Mouse (Mus musculus) spleen, adult 2 months (tissue): ENCODE results near the gene Sctr. TPM values are rescaled to one million over a fixed set of nuclear protein-coding genes. Genes with fewer than 3 reads are reported as not detected.

Experiments used
- DNase-seq, 2 experiments: peaks; one replicate each; pipeline versions ENCODE4 v3.0.0 to v3.0.0-alpha.2; 2012 to 2021; ENCODE audit warnings: low spot score in 2 of 2, low read depth in 1 of 2
- H3K27ac ChIP-seq: fragments of 200-500 bp; 2 replicates; pipeline ENCODE4 v1.5.1; 2012; ENCODE audit warnings: low read length, inconsistent platforms; ENCODE audit not compliant: insufficient read depth
- H3K27me3 ChIP-seq: fragments of 200-500 bp; 2 replicates; pipeline ENCODE4 v1.6.1; 2012; ENCODE audit warnings: mild to moderate bottlenecking, moderate library complexity, low read length, inconsistent platforms; ENCODE audit not compliant: control insufficient read depth, insufficient read depth
- H3K36me3 ChIP-seq: fragments of 200-500 bp; 2 replicates; pipeline ENCODE4 v1.6.1; 2012; ENCODE audit warnings: mild to moderate bottlenecking, low read length, inconsistent platforms; ENCODE audit not compliant: control insufficient read depth, insufficient read depth
- H3K4me1 ChIP-seq: fragments of 200-500 bp; 2 replicates; pipeline ENCODE4 v1.6.1; 2011; ENCODE audit warnings: inconsistent platforms; ENCODE audit not compliant: control insufficient read depth, insufficient read depth, insufficient read length
- H3K4me3 ChIP-seq: fragments of 200-500 bp; 2 replicates; pipeline ENCODE4 v1.5.1; 2011; ENCODE audit warnings: mild to moderate bottlenecking, inconsistent platforms; ENCODE audit not compliant: insufficient read depth, insufficient read length; ENCODE audit errors: extremely low read depth
- CTCF ChIP-seq: fragments of 200-500 bp; IDR thresholded peaks from 2 replicates; pipeline ENCODE4 v1.5.1; 2011; ENCODE audit warnings: mild to moderate bottlenecking, inconsistent platforms; ENCODE audit not compliant: insufficient read depth, insufficient read length, insufficient replicate concordance; ENCODE audit errors: extremely low read depth
- POLR2A ChIP-seq: fragments of 200-500 bp; IDR thresholded peaks from 2 replicates; pipeline ENCODE4 v1.6.1; 2011; ENCODE audit warnings: low read depth, low read length, inconsistent platforms
- WGBS: fragments of 180-500 bp; shearing (Covaris S2); methylation state at CpG from one replicate; pipeline ENCODE4 v1.1.7; 2018; 5-methylcytosine and 5-hydroxymethylcytosine counted together
- polyA plus RNA-seq: library from polyadenylated mRNA; depleted of rRNA; stranded (reverse); fragments of >200 nt; gene quantifications from 2 replicates; pipeline ENCODE4 v1.2.3, GENCODE M21; 2012

The Sctr gene
- polyA plus RNA-seq, 1 experiment = 0.08 TPM

GRCm38 (mm10) chr1:119975141-119975540 lies 31.6 kb upstream of the Sctr start:
- no peak overlapping the region for H3K4me3 ChIP-seq
- no peak overlapping the region for H3K27ac ChIP-seq
- no peaks in the 10 kb centered on the region for H3K36me3 ChIP-seq
- TF ChIP-seq POLR2A = no peak
- TF ChIP-seq CTCF = no peak
- H3K4me1 ChIP-seq = no peaks in the 10 kb centered on the region
- DNase-seq = no peak
- H3K27me3 ChIP-seq = no peaks in the 10 kb centered on the region
- WGBS = 82% methylated on average over 4 of the region's 4 CpGs

- no peak overlapping the region for H3K27ac ChIP-seq
- DNase-seq = no peak
- no peaks in the 10 kb centered on the region for H3K4me1 ChIP-seq
- no peaks in the 10 kb centered on the region for H3K27me3 ChIP-seq
- no peak overlapping the region for H3K4me3 ChIP-seq
- 86% methylated on average over 5 of the region's 5 CpGs for WGBS
- no peaks in the 10 kb centered on the region for H3K36me3 ChIP-seq
- TF ChIP-seq CTCF (no peak), POLR2A (no peak)
Measured at GRCm38 (mm10) chr1:119986555-119986954, 20.1 kb upstream of the Sctr start.

GRCm38 (mm10) chr1:119996798-119997581 lies 9.7 kb upstream of the Sctr start, which contains the start of gene Cfap221:
Gene Cfap221 (minus strand): TSS chr1:119997234.
- no peak for TF ChIP-seq CTCF
- no peak for TF ChIP-seq POLR2A
- H3K27me3 ChIP-seq = no peaks in the 10 kb centered on the region
- H3K27ac ChIP-seq = no peak within 1 kb of the TSS
- 7% methylated on average over 30 of the region's 30 CpGs for WGBS
- no peak within 1 kb of the TSS; the same call in 1 of the 2 replicates for H3K4me3 ChIP-seq
- peak in 1 of 2 experiments; percentile 4 for DNase-seq
- H3K4me1 ChIP-seq = no peaks in the 10 kb centered on the region
- H3K36me3 ChIP-seq = no peaks in the 10 kb centered on the region

GRCm38 (mm10) chr1:119997644-119998043 lies 9.1 kb upstream of the Sctr start:
- H3K27ac ChIP-seq = no peak overlapping the region
- H3K27me3 ChIP-seq = no peaks in the 10 kb centered on the region
- H3K4me1 ChIP-seq = no peaks in the 10 kb centered on the region
- no peaks in the 10 kb centered on the region for H3K36me3 ChIP-seq
- no peak overlapping the region for H3K4me3 ChIP-seq
- WGBS = 57% methylated on average over 5 of the region's 5 CpGs
- TF ChIP-seq POLR2A = no peak
- TF ChIP-seq CTCF = no peak
- no peak for DNase-seq

GRCm38 (mm10) chr1:120007851-120008588 lies 1.3 kb downstream of the Sctr start:
- Histone ChIP-seq H3K27me3 (peaks cover 3% of the 10 kb centered on the region; the same call in 1 of the 2 replicates), H3K36me3 (no peaks in the 10 kb centered on the region), H3K4me3 (no peak overlapping the region), H3K27ac (no peak overlapping the region), H3K4me1 (no peaks in the 10 kb centered on the region)
- DNase-seq = no peak
- WGBS = 50% methylated on average over 11 of the region's 11 CpGs
- TF ChIP-seq POLR2A (no peak), CTCF (no peak)

- TF ChIP-seq POLR2A (no peak), CTCF (no peak)
- WGBS = 85% methylated on average over 12 of the region's 12 CpGs
Measured at GRCm38 (mm10) chr1:120012638-120013037, 5.9 kb downstream of the Sctr start.

GRCm38 (mm10) chr1:120013111-120013510 lies 6.4 kb downstream of the Sctr start:
- TF ChIP-seq CTCF (peak; percentile 43; the same call in 1 of the 2 replicates), POLR2A (no peak)
- Histone ChIP-seq H3K4me3 (no peak overlapping the region), H3K27me3 (no peaks in the 10 kb centered on the region), H3K27ac (no peak overlapping the region), H3K4me1 (no peaks in the 10 kb centered on the region), H3K36me3 (no peaks in the 10 kb centered on the region)
- DNase-seq = peak in 1 of 2 experiments; percentile 31

More at GRCm38 (mm10) chr1:120012638-120013037, 5.9 kb downstream of the Sctr start:
- H3K27ac ChIP-seq = no peak overlapping the region
- no peaks in the 10 kb centered on the region for H3K4me1 ChIP-seq
- H3K4me3 ChIP-seq = no peak overlapping the region
- no peak for DNase-seq
- no peaks in the 10 kb centered on the region for H3K36me3 ChIP-seq
- H3K27me3 ChIP-seq = no peaks in the 10 kb centered on the region
